Mouse (Mus musculus) intestine, embryonic 14.5 days (tissue): Measurements from ENCODE around the gene Nlrc5. TPM values are rescaled to one million over a fixed set of nuclear protein-coding genes. Genes with fewer than 3 reads are reported as not detected.

Experiments used
- ATAC-seq: fragments of 200-750 bp; cut with Nextera tagmentation; replicated peaks from 2 replicates; pipeline ENCODE4 v1.8.0; 2017; ENCODE audit warnings: low read depth, moderate number of reproducible peaks, moderate TSS enrichment, moderate library complexity; ENCODE audit not compliant: low FRiP score, low TSS enrichment
- DNase-seq: peaks from one replicate; pipeline ENCODE4 v3.0.0-alpha.2; 2018; ENCODE audit warnings: low spot score
- H3K27ac ChIP-seq: fragments of 300-500 bp; sonication (generic); 2 replicates; pipeline ENCODE4 v1.5.1; 2014; ENCODE audit warnings: low read depth, mild to moderate bottlenecking, control low read depth
- H3K27me3 ChIP-seq: fragments of 300-500 bp; sonication (generic); replicated peaks from 2 replicates; pipeline ENCODE4 v1.6.1; 2014; ENCODE audit warnings: low read length, control low read depth; ENCODE audit not compliant: control insufficient read depth, insufficient read depth
- H3K36me3 ChIP-seq: fragments of 300-500 bp; sonication (generic); 2 replicates; pipeline ENCODE4 v1.6.1; 2014; ENCODE audit warnings: low read length, control low read depth; ENCODE audit not compliant: control insufficient read depth, insufficient read depth
- H3K4me1 ChIP-seq: fragments of 300-500 bp; sonication (generic); replicated peaks from 2 replicates; pipeline ENCODE4 v1.6.1; 2014; ENCODE audit warnings: low read length, control low read depth, mixed read lengths; ENCODE audit not compliant: control insufficient read depth, insufficient read depth
- H3K4me2 ChIP-seq: fragments of 300-500 bp; sonication (generic); 2 replicates; pipeline ENCODE4 v1.6.1; 2014; ENCODE audit warnings: low read length
- H3K4me3 ChIP-seq: fragments of 300-500 bp; sonication (generic); 2 replicates; pipeline ENCODE4 v1.5.1; 2014; ENCODE audit warnings: low read depth, low read length, control low read depth, mixed read lengths
- H3K9ac ChIP-seq: fragments of 300-500 bp; sonication (generic); 2 replicates; pipeline ENCODE4 v1.6.1; 2014; ENCODE audit warnings: mild to moderate bottlenecking, low read length
- H3K9me3 ChIP-seq: fragments of 300-500 bp; sonication (generic); 2 replicates; pipeline ENCODE4 v1.6.1; 2016; ENCODE audit warnings: low read length, control low read depth; ENCODE audit not compliant: control insufficient read depth
- WGBS: fragments of 180-500 bp; shearing (Covaris S2); extraction: QIAGEN DNeasy Blood & Tissue Kit; methylation state at CpG from one replicate; pipeline ENCODE4 v1.1.7; 2014; 5-methylcytosine and 5-hydroxymethylcytosine counted together
- polyA plus RNA-seq: library from polyadenylated mRNA; unstranded; fragments of >200 nt; fragmentation: Nextera tagmentation; extraction: Ambion mirVana; gene quantifications from 2 replicates; pipeline ENCODE4 v1.2.1, GENCODE M21; 2014

The Nlrc5 gene
- polyA plus RNA-seq, 1 experiment from 2014 or later, result 0.69 TPM

DNA sequence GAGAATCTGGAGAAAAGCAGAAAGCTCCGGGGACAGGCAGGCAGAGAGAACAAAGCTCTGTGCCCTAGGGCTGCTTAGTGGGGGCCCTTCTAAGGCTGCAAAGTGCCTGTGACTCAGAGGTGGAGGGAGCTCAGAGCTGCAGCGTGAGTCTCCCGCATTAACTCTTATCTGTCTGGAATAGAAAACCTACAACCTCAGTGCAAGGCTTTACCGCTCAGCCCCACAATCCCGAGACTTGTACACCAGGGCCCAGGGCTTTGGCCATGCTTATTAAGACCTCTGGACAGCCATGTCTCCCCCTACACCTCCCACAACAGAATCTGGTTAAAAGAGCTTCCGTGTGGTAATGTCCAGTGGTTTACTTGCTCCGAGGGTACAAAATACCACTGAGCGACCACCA lies 97.8 kb downstream of the Nlrc5 start:
- ATAC-seq, result no peak
- WGBS, result 4% methylated on average over 8 of the region's 8 CpGs
- H3K9ac ChIP-seq, result peak overlapping the region; percentile 66

DNA sequence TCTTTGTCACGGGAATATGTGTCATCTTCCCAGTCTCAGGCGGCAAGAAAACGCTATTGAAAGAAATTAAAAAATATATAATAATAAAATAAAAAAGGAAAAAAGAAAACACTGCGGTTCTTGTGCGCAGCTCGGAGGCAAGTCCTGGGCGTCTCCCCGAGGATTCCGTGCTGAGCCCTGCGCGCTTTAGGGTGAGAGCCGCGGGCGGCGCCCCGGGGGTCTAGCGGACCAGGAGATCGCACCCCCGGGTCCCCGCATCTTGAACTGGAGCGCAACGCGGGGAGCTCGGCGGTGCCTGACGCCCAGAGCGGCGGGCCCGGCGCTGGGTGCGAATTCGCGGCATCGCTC lies 98.3 kb downstream of the Nlrc5 start:
- peak overlapping the region; percentile 87 for H3K4me2 ChIP-seq
- WGBS, result 0% methylated on average over 34 of the region's 34 CpGs
- H3K9me3 ChIP-seq, result no peaks in the 10 kb centered on the region
- H3K4me3 ChIP-seq, result peak overlapping the region; percentile 68
- H3K27me3 ChIP-seq, result peaks cover 26% of the 10 kb centered on the region
- DNase-seq, result no peak
- no peak; the same call in 1 of the 2 replicates for ATAC-seq
- H3K27ac ChIP-seq, result no peak overlapping the region
- H3K36me3 ChIP-seq, result no peaks in the 10 kb centered on the region
- peak overlapping the region; percentile 66 for H3K9ac ChIP-seq
- H3K4me1 ChIP-seq, result 0 out of 2 replicates have a peak, but pooled peaks cover 3% of the 10 kb centered on the region

More for the DNA sequence above, 97.8 kb downstream of the Nlrc5 start:
- Histone ChIP-seq H3K27me3 (peaks cover 26% of the 10 kb centered on the region), H3K4me3 (peak overlapping the region; percentile 68), H3K36me3 (no peaks in the 10 kb centered on the region), H3K27ac (no peak overlapping the region), H3K4me2 (peak overlapping the region; percentile 87), H3K4me1 (0 out of 2 replicates have a peak, but pooled peaks cover 3% of the 10 kb centered on the region), H3K9me3 (no peaks in the 10 kb centered on the region)
- DNase-seq, result peak; percentile 65

DNA sequence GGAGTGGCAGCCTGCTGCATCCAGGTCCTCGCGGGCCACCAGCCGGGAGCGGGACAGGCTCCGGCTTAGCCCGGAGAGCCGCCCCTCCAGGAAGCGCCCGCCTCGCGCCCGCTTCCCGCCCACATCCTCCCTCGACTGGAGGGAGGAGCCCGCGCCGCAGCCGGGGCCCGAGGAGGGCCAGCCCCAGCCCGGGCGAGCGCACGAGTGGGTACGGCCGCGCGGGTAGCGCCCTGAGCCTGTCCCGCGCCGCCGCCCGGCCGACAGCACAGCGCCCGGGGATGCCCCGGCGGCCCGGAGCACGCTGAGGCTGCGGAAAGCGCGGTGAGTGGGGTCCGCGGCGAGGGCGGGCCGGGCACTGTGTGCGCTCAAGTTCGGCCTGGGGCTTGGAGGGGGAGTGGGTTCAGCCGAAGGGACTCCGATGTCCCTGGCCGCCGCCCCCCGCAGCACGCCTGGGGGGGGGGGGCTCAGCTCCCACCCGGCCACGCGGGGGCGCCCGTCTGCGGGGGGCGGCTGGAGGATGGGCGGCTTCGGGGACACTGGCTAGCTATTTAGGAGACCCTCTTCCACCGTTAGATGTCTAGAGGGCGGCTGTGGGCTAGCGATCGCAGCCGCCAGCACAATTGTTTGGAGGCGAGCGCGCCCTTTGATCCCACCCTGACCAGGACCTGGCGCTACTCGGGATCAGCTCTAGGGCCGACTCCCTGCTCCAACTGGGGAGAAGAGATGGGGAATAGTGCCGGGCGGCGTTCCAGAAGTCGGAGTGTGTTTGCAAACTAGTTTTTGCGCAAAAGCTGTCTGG lies 98.9 kb downstream of the Nlrc5 start, which contains the start of gene Cpne2:
Cpne2 (plus strand) TSS at position 118 of the 799 bp plus-strand sequence.
- Histone ChIP-seq H3K9me3 (no peaks in the 10 kb centered on the region), H3K27me3 (peaks cover 26% of the 10 kb centered on the region), H3K4me3 (peak within 1 kb of the TSS; percentile 68), H3K9ac (peak within 1 kb of the TSS; percentile 66), H3K4me1 (0 out of 2 replicates have a peak, but pooled peaks cover 3% of the 10 kb centered on the region), H3K27ac (no peak within 1 kb of the TSS), H3K36me3 (no peaks in the 10 kb centered on the region), H3K4me2 (peak within 1 kb of the TSS; percentile 87)
- DNase-seq, result peak; percentile 77
- under 1% methylated on average over 78 of the region's 81 CpGs for WGBS
- peak; percentile 86 for ATAC-seq

DNA sequence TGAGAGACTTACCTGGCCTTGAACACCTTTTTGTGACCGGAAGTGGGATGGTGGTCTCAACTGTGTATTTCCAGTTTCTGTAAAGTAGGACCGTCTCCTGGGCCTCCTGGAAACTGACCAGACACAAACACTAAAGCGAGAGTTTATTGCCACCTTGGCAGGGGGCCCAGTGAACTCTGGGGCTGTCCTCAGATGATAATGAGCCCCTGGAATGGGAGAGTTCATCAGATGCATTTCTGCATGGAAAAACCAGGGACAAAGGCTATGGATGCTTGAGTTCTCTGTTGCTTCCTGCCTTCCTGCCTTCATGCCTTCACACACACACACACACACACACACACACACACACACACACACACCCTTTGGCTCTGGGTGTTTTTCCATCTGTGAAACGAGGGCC lies 100.5 kb downstream of the Nlrc5 start:
- no peaks in the 10 kb centered on the region for H3K9me3 ChIP-seq
- no peak overlapping the region for H3K4me3 ChIP-seq
- no peaks in the 10 kb centered on the region for H3K36me3 ChIP-seq
- 47% methylated on average over 4 of the region's 4 CpGs for WGBS
- no peak overlapping the region for H3K4me2 ChIP-seq
- DNase-seq (no peak), ATAC-seq (no peak)
- no peak overlapping the region for H3K9ac ChIP-seq
- 0 out of 2 replicates have a peak, but pooled peaks cover 3% of the 10 kb centered on the region for H3K4me1 ChIP-seq
- no peak overlapping the region for H3K27ac ChIP-seq
- H3K27me3 ChIP-seq, result peaks cover 26% of the 10 kb centered on the region

DNA sequence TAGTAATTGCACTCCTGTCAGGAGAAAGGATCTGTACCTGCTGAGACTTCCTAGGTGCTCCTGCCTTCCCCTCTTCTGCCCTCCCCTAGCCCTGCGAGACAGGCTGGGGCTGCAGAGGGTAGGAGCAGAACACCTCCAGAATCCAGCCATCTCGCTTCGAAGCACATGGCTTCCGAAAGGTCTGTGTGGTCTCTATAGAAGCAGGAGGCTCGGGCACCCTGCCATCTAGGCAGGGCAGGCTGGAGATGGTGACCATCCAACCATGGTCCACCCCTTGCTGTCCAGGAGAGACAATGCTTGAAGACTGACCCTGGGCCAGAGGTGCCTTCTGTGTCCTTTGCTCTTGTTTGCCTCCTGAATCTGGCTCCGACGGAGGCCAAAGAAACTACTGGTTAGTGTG lies 101.5 kb downstream of the Nlrc5 start:
- WGBS, result 84% methylated on average over 7 of the region's 7 CpGs
- Histone ChIP-seq H3K9ac (no peak overlapping the region), H3K4me3 (no peak overlapping the region), H3K27me3 (peaks cover 26% of the 10 kb centered on the region), H3K4me2 (no peak overlapping the region), H3K9me3 (no peaks in the 10 kb centered on the region), H3K27ac (no peak overlapping the region), H3K36me3 (no peaks in the 10 kb centered on the region), H3K4me1 (0 out of 2 replicates have a peak, but pooled peaks cover 3% of the 10 kb centered on the region)
- ATAC-seq (no peak), DNase-seq (no peak)

DNA sequence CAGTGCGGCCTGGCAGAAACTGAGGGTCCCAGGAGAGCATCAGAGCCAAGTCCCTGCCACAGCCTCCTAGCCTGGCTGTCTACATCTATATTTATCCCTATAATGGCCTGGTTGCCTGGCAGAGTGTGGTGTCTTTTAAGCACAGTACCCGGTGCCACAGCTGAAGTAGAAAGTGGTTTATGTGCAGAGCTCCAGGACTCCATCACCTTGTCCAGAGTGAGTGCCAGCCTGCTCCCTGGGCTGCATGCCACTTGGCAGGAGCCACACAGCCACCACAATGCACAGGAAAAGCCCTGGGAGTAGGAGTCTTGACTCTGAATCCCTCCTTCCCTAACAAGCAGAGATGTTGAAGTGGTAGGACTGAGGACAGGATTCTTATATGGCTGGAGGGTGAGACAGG lies 103.3 kb downstream of the Nlrc5 start:
- H3K4me2 ChIP-seq, result no peak overlapping the region
- no peaks in the 10 kb centered on the region for H3K4me1 ChIP-seq
- DNase-seq (no peak), ATAC-seq (no peak)
- no peaks in the 10 kb centered on the region for H3K36me3 ChIP-seq
- H3K27ac ChIP-seq, result no peak overlapping the region
- 88% methylated on average over 2 of the region's 2 CpGs for WGBS
- H3K9me3 ChIP-seq, result no peaks in the 10 kb centered on the region
- peaks cover 20% of the 10 kb centered on the region for H3K27me3 ChIP-seq
- no peak overlapping the region for H3K4me3 ChIP-seq
- H3K9ac ChIP-seq, result no peak overlapping the region

DNA sequence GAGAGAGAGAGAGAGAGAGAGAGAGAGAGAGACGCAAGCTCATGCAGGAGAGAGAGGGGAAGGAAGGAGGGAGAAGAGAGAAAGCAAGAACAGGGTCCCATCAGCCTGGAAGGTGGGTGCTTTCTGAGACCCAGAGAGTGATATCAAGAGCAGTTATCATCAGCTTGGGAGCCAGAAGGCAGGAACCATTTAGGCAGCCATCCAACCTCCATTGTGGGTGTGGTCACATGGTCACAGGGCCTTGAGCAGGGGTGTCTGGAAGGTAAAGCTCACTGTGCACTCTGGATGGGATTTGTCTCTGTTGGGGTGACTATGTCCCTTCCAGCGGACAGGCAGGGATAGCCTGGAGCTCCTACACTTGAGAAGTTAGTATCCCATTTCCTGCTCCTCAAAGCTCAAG lies 105.9 kb downstream of the Nlrc5 start:
- Histone ChIP-seq H3K9ac (no peak overlapping the region), H3K4me3 (no peak overlapping the region), H3K27me3 (0 out of 2 replicates have a peak, but pooled peaks cover 6% of the 10 kb centered on the region), H3K9me3 (no peaks in the 10 kb centered on the region), H3K4me2 (no peak overlapping the region), H3K36me3 (no peaks in the 10 kb centered on the region), H3K27ac (no peak overlapping the region), H3K4me1 (no peaks in the 10 kb centered on the region)
- DNase-seq (no peak), ATAC-seq (no peak)
- 79% methylated on average over 2 of the region's 2 CpGs for WGBS

DNA sequence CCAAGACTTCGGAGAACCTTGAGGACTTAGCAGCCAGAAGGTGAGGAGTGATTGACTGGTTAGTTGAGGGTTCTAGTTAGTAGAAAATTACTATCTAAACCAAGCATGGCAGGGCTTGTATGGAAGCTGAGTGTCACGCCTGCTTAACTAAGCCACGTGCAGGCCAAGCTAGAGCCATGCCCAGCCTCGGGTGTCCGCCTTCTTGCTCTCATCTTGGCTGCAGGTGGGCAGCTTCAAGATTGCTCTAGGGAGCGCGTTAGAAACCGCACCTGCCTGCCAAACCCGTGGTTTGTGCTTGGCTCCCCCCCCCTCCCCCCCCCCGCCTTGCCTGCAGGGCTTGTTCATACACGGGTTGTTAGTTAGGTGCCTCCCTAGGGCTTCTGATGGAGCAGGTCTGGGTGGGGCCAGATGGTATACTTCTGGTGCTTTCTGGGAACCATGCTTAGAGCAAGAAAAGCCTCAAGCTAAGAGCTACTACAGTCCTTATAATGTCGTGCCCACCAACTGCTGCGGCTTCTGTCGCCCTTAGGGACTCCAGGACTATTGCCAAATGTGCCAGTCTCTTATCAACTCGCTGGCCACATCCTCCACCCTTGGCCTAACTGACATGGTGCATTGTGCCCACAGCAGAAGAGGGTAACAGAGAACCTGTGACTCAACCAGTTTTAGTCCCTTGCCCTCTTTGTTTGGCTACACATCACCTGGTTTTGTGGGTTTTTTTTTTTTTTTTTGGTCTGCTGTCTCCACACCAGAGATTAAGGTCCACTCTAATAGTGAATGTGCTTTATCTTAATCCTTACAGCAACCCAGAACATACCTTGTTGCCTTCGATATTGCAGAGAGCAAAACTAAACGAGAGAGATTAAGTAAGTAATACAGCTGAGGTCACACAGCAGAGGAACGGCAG lies 107.0 kb downstream of the Nlrc5 start:
- no peak for DNase-seq
- 64% methylated on average over 18 of the region's 18 CpGs for WGBS
- no peak overlapping the region for H3K4me2 ChIP-seq
- no peaks in the 10 kb centered on the region for H3K9me3 ChIP-seq
- no peak for ATAC-seq
- H3K4me3 ChIP-seq, result no peak overlapping the region
- no peaks in the 10 kb centered on the region for H3K4me1 ChIP-seq
- H3K27ac ChIP-seq, result no peak overlapping the region
- H3K27me3 ChIP-seq, result no peaks in the 10 kb centered on the region
- no peaks in the 10 kb centered on the region for H3K36me3 ChIP-seq
- H3K9ac ChIP-seq, result no peak overlapping the region
